Mouse (Mus musculus) thymus, adult 18-20 months (tissue): Measurements from ENCODE around the gene Plcd1.

Source experiments
- DNase-seq, 2 experiments: peaks; one replicate each; pipeline ENCODE4 v3.0.0; 2022; ENCODE audit warnings: mixed read lengths in 2 of 2

The Plcd1 gene

DNA sequence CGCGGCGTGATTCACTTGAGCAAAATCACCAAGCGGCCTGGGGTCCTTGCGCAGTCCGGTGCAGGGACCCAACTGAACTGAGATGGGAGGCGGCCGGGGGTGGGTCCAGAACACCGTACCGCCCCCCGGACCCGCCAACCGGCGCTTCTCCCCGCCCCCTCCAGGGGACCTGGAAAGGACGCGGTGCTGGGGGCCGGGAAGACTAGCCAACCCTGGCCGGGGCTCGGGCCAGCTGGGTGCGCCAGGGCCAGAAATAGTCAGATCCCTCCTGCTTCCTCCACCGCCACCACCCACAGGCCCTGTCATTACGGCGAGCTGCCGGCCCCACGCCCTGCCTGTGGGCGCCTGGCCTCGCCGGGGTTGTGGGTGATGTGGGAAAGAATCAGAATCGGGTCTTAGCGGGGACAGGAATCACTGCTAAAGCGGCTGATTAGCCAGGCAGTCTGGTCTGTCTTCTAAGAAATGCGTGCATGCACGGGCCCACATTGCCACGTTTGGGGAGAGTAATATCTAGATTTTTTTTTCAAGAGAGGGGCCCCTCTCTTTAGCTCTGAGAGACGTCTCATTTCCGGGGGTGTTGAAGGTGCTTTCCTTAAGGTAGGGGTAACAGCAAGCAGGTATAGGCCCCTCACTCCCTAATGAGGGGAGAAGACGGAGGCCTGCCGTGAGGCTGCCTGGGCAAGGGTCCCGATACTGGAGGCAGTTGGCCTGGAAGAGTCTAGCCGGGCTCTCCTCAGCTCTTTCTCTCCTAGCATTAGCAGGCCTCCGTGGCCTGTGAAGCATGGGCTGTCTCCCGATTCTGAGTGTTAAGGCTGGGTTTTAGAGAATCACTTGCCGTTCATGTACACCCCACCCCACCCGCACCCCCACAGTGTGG lies at the start of gene Plcd1:
TSS of gene Plcd1 (minus strand) at position 84 of the 877 bp plus-strand sequence.
- DNase-seq: peak in 1 of 2 experiments; percentile 26

DNA sequence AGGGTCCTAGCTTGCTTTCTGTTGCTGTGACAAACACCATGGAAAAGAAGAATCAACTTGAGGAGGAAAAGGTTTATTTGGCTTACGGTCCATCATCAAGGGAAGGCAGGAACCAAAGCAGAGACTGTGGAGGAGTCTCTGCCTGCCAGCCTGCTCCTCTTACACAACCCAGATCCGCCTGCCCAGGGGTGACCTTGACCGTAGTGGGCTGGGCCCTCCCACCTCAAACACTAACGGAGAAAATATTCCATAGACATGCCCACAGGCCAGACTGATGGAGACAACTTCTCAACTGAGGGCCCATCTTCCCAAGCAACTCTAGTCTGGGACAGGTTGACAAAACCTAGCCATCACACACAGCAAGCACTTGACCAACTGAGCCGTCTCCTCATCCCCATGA lies 48.8 kb upstream of the Plcd1 start:
- DNase-seq: no peak

DNA sequence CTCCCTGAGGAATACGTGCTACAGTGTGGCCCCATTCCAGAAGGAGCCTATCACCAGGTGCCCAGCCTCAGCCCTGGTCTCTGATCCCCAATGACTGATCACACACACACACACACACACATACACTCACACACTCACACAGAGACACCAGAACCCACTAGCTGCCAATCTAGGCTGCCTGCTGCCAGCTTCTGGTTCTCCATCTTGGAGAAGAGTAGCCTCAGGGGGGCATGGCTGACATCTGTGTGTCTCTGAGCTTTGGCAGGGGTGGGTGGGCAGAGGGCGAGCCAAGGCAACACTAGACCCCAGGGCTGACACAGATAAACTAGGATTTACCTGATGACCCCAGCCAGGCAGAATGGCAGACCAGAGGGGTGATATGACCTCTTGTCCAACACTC lies 45.5 kb upstream of the Plcd1 start:
- no peak for DNase-seq

DNA sequence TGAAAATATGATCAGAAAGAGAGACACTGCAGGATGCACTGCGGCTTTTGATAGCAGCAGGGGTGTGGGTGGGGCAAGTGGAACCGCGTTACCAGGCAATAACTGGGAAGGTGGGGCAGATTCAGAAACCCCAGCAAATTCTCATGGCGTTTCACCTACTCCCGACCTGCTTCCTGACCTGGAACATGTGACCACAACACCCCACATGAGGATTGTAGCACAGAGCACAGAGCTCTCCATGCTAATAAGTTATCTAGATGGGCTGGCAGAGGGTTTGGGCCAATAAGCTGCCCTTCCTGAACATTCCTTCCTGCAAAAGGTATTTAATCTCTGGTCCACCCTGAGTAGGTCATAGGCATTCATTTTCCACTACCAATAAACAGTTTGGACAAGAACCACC lies 37.4 kb upstream of the Plcd1 start:
- no peak for DNase-seq

DNA sequence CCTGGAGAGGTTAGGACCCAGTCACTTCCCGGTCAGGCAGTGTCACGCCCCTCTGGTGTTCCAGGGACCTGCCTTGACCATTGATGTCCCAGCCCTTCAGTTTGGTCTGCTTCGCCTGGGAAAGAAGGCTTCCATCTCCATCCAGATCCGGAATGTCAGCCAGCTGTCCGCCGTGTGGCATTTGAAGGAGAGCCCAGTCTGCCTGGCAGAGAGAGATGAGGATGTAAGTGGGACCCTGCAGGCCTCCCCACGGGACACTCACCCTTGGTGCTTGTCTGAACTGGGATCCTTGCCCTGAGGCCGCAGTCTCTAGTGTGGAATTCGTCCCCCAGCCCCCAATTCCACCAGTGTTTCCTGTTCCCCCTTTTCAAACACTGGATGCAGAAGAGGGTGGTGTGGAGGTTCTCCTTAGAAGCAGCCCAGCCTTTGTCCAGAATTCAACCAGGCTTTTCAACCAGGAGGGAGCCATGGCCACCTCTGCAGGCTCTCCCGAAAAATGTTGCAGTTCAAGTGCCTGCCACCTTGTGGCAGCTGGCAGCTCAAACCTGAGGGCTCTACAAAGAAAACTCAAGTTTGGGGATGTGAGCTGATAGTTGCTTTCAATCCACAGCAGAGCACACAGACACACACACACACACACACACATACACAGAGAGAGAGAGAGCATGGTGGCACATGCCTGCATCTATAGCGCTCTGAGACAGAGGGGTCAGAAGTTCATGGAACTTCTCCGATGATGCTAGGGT lies 35.3 kb upstream of the Plcd1 start:
- DNase-seq: no peak

DNA sequence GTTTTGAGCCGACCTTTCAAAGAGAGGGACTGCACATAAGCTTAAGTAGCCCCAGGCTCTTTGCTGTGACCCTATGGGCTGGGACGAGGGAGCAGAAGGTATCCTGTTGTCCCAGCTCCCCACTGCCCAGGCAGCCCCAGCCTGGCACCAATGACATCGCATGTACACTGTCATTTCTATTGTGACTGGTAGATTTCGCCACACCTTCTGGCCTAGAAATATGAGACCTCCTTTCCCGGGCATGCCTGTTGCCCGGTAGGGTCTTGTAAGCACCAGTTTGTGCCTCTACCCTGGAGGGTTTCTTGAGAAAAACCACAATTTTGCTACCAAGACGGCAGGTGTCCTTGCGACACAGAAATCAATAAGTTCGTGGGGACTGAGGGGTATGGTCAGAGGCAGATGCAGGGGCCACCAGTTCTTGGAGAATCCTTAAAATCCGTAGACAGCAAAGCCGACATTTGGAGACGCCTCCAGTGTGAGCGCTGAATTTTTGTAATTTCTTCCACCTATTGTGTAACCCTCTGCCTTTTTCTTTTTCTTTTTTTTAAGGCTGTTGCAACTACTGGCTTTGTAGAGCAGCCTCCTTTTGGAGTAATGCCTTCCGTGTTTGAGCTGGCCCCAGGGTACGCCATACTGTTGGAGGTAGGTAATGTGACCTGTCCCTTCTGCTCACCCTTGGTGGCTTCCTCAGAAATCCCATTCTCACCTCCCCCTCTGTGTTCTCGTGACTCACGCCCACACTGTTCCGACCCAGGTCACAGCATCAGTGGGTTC lies 29.5 kb upstream of the Plcd1 start:
- DNase-seq: no peak

DNA sequence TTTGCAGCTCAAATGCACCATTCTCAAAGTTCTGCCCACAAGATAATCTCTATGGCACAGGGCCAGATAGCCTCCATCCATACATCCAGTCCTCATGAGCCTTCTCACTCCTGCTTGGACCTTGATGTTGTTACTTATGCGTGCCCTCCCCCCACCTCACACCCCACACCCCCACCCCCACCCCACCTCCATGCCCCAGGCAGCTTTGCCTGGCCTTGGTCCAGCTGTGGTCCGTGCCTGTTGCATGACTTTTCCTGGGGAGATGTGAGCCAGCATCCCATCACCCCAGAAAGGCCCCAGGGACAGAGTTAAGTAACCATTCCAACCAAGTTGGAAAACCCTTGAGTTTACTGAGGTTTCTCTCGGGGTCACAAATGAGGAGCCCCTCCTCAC lies 26.9 kb upstream of the Plcd1 start:
- DNase-seq: no peak

DNA sequence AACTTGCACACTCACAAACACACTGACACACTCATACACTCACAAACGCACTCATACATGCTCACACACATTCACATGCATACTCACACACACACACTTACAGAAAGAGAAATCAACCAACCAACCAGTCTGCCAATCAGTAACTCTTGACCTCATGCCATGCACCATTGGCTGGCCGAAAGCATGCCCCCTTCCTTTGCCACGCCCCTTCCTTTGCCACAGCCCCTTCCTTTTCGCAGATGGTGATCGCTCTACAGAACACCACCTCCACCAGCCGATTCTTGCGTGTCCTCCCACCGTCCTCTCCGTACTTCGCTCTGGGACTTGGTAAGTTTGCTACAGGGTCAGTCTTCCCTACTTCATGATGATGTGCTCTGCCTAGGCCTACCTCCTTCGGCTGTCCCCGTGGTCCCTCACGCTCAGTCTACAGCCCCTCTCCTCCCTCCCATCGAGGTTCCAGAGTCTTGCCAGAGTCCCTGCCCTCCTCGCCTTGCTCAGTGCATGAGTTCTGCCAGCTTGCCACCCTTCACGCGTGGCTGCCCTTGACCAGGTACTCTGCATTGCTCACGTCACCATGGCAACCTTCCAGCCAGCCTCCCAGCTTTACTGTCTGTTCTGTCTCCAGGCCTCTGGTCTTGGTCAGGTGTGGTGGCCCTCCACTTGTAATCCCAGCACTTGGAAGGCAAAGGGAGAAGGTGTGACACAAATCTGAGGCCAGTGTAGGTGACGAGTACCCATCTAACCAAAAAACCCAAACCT lies 26.3 kb upstream of the Plcd1 start:
- no peak for DNase-seq

DNA sequence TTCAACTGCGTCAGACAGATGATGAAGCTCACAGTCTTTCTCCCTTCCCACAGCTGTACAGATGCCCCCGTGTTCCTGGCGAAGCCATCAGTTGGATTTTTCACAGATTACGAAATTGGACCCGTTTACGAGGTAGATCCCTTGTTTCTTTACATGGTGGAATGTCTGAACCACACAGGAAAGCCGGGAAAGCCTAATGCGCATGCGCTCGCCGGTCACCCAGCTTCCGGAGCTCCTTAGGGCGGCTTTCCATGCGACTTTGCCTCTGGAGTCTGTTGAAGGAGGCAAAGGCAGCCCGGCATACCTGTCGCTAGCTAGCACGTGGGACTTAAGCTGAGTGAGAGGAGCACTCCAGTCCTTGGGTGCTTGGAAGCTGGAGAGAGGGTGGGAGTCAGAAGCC lies 21.6 kb upstream of the Plcd1 start:
- no peak for DNase-seq

DNA sequence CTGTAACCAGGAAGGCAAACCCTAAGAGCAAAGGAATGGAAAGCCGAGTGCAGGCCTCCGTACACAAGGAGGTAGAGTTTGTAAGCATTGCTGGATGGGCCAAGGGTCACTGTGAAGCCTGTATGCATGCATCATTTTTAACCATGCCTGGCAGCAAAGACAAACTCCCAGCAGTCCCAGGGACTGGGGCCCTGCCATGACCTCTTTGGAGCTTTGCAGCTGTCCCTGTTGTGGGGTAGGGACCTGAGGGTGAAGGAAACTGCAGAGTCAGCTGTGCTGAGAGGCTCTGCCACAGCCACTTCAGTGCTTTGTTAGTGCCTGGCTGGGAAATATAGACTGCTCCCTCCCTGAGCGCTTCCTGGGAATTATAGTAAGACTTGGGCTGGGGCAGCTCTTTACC lies 17.3 kb upstream of the Plcd1 start:
- DNase-seq: no peak

DNA sequence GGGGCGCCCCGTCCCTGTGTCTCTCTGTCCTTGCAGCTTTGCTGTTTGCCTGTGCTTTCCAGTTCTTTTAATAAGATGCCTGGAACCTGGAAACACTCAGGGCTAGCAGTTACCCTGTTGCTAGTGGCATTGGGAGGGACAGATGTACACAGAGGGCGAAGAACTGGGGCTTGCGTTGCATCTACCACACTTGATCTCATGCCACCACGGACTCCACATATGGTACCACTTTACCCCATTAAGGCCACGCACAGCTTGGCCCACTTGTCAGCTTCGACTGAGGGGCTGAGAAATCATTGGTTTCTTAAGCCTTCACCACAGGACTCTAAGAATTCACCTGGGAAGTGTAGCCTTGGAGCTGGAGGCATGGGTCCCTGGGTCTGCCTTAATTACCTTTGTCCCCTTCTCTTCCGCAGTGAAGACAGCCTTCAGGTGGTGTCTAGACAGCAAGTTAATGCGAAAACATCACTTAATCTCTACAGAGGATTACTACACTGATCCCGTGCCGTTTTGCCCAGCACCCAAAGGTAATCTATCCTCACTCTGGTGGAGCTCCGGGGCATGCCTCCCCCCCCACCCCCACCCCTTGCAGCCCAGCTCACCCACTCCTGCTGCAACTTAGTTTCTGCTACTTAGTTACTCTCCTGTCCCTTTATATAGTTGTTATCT lies 16.5 kb upstream of the Plcd1 start:
- DNase-seq: no peak

DNA sequence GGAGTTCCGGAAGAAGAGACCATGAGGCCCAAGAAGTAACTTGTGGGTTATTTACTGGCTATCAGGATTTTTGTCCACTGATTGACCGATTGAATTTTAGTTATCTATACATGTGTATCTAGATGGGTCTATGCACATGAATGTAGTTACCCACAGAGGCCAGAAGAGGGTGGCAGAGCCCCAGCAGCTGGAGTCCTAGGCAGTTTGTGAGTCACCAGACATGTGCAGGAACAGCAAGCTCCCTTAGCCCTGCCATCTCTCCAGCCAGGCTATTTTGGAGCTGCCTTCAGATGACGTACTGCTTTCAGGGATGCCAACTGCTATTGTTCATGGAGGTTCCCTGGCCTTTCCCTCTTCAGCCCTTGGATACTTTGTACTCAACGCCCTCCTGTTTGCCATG lies 14.3 kb upstream of the Plcd1 start:
- no peak for DNase-seq

DNA sequence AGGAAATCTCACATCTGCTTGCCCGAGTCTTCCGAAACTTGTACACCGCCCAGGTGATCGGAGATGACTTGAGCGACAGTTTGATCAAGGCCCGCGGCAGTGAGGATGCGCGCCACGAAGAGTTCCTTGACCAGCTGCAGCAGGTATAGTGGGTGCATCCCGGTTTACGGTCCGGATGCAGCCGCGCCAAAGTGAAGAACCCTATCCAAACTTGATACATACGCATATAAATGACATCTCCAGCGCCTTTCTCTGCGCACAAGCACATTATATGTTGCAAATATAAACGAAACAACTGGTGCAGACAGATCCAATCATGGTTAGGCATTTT lies 9.4 kb upstream of the Plcd1 start:
- DNase-seq: no peak

DNA sequence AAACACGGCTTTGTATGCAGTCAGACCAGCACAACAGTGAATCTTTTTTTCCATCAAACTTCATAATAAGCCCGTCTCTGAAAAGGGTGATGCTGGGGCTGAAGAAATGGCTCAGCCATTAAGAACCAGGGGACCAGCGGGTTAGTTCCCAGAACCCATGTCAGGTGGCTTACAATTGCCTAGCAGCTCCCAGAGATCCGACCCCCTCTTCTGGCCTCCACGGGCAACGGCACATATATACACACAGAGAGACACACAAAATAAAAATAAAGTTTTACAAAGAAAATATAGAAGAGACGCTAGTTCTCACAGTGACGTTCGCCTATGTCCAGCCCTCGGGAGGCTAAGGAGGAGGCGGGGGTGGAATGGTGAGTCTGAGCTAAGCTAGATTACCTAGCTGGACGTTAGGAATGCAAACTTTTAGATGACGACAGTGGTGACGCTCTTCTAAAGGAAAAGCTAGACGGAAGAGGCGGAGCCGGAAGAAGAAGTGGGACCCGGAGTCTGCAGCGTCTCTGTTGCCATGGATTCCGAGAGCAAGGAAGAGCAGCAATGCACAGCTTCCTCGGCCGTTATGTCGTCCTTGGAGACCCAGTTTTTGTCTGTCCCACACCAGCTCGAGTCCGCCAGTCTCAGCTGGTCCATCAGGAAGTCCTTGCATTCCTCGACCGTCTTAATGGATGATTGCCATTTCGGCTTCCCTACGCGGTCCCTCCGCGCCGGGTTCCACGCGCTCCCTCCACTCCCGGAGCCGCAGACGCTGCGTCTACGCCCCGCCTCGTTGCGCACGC lies 8.9 kb upstream of the Plcd1 start, which contains the start of gene Dlec1:
TSS of gene Dlec1 (plus strand) at position 487 of the 791 bp plus-strand sequence.
- DNase-seq: peak; percentile 46 to 63

DNA sequence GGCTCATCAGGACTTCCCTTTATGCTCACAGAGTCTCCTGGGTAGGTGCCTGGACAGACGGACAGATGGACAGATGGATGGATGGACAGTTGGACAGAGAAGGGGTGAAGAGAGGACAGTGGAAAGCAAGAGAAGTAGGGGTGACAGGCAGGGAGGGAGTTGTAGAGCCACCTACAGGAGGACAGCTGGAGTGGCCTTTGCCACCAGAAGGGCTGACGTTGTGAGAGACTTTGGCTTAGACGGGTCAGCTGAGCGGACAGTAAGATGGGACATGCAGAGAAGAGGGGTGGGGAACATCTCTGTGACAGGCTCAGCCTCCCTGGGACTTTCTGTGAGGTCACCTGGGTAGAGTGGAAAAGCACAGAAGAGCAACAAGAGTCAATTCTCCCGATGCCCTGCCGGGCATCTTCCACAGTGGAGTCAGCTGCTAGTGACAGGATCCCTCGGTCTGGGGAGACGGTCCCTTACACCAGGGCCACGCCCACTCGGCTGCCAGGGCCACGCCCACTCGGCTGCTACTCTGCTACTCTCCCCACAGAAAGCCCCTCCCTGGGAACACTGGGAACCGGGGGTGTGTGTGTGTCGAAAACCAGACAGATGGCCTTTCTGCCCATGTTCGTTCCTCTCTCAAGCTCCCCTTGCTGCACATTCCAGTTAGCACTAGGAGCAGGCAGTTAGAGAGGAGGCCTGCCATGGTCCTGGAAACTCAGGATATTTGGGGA lies 7.0 kb upstream of the Plcd1 start:
- DNase-seq: peak in 1 of 2 experiments; percentile 10

DNA sequence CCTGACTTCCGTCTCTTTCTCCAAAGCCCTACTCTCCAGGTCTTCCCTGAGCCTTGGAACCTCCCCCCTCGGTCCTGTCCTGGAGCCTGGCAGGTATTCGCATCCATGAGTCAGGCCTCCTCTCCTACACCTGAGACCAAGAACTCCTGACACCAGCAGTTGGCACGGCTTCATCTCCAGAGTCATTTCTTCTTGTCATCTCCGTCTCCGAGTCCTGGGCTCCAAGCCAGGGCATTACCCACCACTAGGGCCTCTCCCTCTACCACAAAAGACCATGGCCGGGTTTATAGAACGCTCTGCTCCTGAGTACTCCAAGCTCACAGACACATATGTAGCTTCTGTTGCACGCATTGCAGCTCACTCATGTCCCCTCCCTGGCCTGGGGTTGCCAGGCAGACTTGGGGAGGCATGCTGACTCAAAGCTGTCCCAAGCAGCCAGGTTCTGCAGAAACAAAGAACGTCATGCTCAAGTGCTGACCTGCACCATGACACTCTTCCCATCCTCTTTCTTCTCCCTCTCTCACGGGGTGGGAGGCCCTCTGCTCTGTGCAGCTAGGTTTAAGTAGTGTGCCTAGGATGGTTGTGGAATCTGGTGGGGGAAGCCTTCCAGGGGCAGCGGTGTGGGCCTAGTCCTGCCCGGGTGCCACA lies 1.3 kb upstream of the Plcd1 start:
- DNase-seq: no peak

DNA sequence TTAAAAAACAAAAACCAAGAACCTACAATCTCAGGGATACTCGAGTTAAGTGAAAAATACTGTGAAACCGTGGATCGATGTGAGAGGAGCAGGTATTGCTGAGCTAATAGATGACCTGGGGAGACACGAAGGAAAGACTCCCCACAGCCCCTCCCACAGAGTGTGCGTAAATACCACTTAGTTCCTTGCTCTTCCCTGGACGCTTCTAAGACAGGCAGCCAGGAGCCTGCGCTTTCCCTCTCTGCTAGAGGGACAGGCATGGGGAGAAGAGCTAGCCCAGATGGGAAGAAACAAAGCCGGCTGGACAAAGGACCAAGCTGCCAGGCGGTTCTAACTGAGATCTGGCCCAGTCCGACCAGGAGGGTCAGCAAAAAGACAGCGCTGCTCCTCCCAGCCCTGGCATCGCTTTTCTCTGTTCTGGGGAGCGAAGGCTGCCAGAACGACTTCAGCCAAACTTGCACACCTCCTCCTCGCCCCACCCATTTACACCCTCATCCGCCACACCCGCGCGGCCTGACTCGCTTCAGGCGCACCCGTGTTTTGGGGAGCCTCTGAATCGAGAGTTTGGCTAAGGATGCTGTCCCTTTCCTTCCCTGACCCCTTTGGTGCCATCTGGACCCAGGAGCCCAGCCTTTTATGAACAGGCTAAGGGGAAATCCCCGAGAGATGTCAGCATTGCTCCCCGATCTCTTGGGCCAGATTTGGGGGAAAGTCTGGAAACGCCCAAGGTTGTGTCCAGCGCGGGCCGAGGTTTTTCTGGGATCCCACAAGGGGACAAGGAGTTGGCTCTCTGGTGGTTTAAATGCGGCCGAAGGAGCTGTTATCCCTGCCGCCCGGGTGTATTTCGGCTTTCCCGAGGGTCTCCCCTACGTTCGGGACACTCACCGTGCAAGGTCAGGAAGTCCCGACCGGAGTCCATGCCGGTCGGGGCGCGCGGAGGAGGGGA lies 556 bp downstream of the Plcd1 start:
- DNase-seq: no peak

DNA sequence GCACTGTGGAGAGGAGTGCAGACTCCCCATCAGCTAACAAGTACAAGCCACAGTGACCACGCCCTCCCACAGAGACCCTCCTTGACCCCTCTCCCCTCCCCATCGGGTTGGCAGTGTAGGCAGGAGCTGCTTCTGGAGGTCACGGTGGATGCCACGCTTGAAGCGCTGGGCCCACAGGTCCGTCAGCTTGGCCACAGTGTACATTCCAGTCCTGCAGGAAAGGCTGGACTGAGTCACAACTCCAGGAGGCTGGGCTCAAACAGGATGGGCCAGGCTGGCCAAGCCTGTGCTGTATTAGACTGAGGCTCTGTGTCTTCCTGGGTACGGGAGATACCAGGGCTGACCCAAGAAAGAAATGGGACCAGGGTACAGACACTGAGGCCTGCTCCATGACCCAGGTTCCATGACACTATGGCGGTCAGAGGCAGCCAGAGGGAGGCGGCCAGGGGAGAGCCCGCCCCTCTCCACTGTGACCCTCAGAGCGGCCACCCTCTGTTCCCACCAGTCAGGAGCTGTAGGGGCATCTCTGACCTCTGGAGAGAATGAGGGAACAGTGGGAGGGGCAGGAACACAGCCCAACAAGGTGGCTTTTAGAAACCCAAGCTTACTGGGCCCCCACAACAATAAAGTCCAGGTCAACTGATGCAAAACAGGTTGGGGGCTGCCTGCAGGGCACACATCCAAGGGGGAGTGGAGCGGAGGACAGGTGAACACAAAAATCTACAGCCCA lies 1.6 kb downstream of the Plcd1 start:
- DNase-seq: no peak
